Mouse (Mus musculus): ENCODE measurements around the gene Dusp9.

Gene Dusp9

GRCm38 (mm10) chrX:73663143-73663542, 23.9 kb downstream of the Dusp9 start:
- DNase-seq (ENCODE audit: extremely low spot score) = no peak

- DNase-seq (ENCODE audit: extremely low spot score) = peak; percentile 55
Observed at GRCm38 (mm10) chrX:73672031-73672431, 32.8 kb downstream of the Dusp9 start.

- peak; percentile 75 for DNase-seq (ENCODE audit: extremely low spot score)
Observed at GRCm38 (mm10) chrX:73672879-73673618, 33.8 kb downstream of the Dusp9 start, which contains the start of gene Slc6a8. Slc6a8 (plus strand) TSS chrX:73673150.

- DNase-seq (ENCODE audit: extremely low spot score) = no peak
Observed at GRCm38 (mm10) chrX:73673619-73673967, 34.4 kb downstream of the Dusp9 start.

DNA sequence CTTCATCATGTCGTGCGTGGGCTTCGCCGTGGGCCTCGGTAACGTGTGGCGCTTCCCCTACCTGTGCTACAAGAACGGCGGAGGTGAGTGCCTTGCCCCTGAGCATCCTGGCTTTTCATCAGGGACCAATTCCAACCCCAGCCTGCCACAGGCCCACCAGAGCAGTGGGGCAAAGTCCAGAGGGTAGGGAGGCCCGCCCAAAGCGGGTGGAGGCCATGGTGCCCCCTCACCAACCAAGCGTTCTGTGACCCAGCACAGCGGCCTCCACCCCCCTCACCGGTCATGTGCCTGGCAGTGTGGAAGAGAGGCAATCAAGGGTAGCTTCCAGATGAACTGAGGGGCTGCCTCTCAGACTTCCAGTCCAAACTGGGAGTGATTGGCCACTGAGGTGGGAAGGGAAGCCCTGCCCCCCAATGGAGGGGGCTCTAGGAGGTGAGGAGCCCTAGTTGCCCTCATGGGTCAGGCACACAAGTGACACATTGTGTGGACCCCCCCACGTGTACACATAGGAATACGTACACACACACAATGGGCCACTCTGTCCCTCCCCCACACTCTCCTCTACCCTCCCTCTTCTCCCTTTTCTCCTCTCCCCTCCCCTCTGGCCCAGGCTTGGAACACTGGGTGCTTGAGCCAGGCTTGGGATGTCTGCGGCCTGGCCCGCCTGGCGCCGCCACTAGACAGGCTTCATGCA, 34.9 kb downstream of the Dusp9 start:
- peak; percentile 9 for DNase-seq (ENCODE audit: extremely low spot score)

DNA sequence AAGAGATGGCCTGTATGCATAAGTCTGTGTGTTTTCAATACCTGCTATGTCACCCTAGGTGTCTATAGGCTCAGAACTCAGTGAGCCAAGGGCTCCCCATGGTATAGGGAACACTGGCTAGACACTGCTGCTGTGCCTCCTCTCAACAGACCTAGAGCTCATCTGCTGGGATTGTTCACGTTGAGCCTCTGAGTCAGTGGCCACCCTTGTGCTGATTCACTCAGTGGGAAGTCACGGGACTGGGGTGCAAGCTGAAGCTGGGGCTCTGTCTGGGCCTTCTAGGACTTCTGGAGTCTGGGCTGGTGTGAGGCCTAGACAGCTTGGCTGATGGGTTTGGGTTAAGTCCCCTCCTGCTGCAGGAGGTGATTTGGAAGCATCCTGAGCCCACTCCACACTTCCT, 36.0 kb downstream of the Dusp9 start:
- no peak for DNase-seq (ENCODE audit: extremely low spot score)

- DNase-seq (ENCODE audit: extremely low spot score) = no peak
Observed at GRCm38 (mm10) chrX:73676668-73677067, 37.4 kb downstream of the Dusp9 start.

DNA sequence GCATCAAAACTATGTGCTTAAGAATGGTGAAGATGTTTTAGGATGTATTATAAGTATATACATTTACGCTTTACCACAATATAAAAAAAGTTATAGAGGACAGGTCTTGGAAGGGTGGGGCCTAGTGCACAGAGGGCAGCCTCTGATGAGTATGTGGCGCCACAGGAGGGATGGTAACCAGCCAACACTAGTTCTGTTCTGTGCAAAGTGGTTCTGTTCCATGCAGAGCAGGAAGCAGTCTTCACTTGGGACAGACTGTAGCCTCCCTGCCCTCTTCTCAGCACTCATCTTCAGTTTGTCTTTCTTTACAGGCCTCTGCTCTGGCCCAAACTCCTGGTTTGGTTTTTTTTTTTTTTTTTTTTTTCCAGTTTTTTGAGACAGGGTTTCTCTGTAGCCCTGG, 44.9 kb downstream of the Dusp9 start:
- no peak for DNase-seq (ENCODE audit: extremely low spot score)

GRCm38 (mm10) chrX:73684978-73685377, 45.8 kb downstream of the Dusp9 start:
- no peak for DNase-seq (ENCODE audit: extremely low spot score)

DNA sequence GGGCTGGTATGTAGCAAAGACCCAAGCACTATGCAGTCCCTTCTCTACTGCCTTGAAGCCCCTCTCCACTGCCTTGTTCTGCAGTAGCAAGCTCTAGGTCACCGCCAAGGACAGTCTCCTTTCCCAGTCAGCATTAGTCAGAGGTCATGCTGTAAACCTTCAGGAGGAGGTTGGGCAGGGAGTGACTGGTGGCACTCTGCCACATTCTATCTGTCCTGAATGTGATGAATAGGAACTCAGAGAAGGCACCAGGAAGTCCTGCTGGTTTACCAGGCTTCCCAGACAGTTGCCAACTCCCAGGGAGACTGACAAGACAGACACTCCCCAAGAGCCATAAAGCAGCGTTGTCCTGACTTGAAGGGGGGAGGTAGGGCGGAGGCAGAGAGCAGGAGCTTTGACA, 46.4 kb downstream of the Dusp9 start:
- no peak for DNase-seq (ENCODE audit: extremely low spot score)

DNA sequence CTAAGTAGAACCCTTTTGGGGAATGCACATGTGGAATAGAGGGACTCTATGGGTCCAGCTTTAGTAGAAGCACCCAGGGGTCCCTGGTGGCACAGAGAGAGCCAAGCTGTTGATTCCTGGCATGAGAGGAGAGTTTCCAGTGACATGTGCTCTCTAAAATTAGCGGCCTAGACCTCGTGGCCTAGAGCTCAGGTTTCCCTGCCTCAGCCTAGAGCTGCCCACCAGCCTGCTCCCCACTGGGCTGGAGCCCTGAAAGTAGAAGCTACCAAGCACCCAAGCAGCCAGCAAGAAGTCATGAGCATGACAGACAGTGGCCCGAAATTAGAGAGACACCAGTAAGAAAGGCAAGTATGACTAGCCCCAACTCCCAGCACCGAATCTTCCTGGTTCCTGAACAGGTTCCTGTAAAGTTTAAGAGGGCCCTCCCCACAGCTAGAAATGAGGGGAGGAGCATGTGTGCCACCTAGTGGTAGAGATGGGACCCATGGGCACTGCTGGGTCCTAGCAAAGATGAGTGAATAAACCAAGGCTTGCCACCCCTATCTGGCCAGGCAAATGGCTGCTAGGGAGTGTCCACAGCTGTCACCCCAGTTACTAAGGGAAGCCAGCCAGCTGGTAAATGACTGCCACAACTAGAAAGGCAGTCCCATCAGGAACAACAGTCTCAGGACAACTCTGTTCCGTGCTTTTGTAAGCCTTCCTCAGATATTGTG, 51.9 kb downstream of the Dusp9 start:
- peak; percentile 10 for DNase-seq (ENCODE audit: extremely low spot score)

Measured in embryo, embryonic 9.5 days (tissue).